Mouse (Mus musculus): ENCODE data around the gene Ldhd.

- TF ChIP-seq CTCF (IDR thresholded peaks at IDR 0.05 in 2 of 3, conservative IDR thresholded peaks at IDR 0.05 in 1 of 3; ENCODE audit: control insufficient read depth in 1 of 3, insufficient read depth in 1 of 3, low read depth in 2 of 3, low read length in 3 of 3, poor library complexity in 1 of 3, severe bottlenecking in 1 of 3) (no peak), POLR2A (IDR thresholded peaks at IDR 0.05; ENCODE audit: control insufficient read depth in 1 of 2, insufficient read depth in 1 of 2, low read depth in 1 of 2, low read length in 2 of 2, poor library complexity in 1 of 2) (no peak)
Measured at GRCm38 (mm10) chr8:111592390-111592910, 37.7 kb downstream of the Ldhd start.

Data from MEL (cell line).